Mouse (Mus musculus) retina, embryonic 14.5 days (tissue): Measurements from ENCODE around the gene Cdyl2.

Experiments used
- DNase-seq: peaks from one replicate; pipeline ENCODE4 v3.0.0-alpha.2; 2015; ENCODE audit warnings: low spot score

The Cdyl2 gene

GRCm38 (mm10) chr8:116621158-116621961 is 111.4 kb downstream of the Cdyl2 start:
- DNase-seq = no peak

GRCm38 (mm10) chr8:116619686-116620320 is 113.0 kb downstream of the Cdyl2 start:
- no peak for DNase-seq

- DNase-seq = no peak
Measured at GRCm38 (mm10) chr8:116619221-116619620, 113.6 kb downstream of the Cdyl2 start.

GRCm38 (mm10) chr8:116618797-116619196 is 114.0 kb downstream of the Cdyl2 start:
- DNase-seq = no peak

GRCm38 (mm10) chr8:116617891-116618290 is 114.9 kb downstream of the Cdyl2 start:
- no peak for DNase-seq

GRCm38 (mm10) chr8:116616369-116616768 is 116.4 kb downstream of the Cdyl2 start:
- no peak for DNase-seq

GRCm38 (mm10) chr8:116614901-116615300 is 117.9 kb downstream of the Cdyl2 start:
- no peak for DNase-seq

- DNase-seq = no peak
Measured at GRCm38 (mm10) chr8:116606171-116606570, 126.6 kb downstream of the Cdyl2 start.

- no peak for DNase-seq
Measured at GRCm38 (mm10) chr8:116602806-116603205, 130.0 kb downstream of the Cdyl2 start.

- no peak for DNase-seq
Measured at GRCm38 (mm10) chr8:116599728-116600127, 133.1 kb downstream of the Cdyl2 start.

GRCm38 (mm10) chr8:116591226-116591625 is 141.6 kb downstream of the Cdyl2 start:
- no peak for DNase-seq

- DNase-seq = no peak
Measured at GRCm38 (mm10) chr8:116590546-116590945, 142.2 kb downstream of the Cdyl2 start.

GRCm38 (mm10) chr8:116590106-116590505 is 142.7 kb downstream of the Cdyl2 start:
- DNase-seq = no peak

GRCm38 (mm10) chr8:116587616-116588468 is 144.9 kb downstream of the Cdyl2 start:
- no peak for DNase-seq

- DNase-seq = no peak
Measured at GRCm38 (mm10) chr8:116581318-116582019, 151.3 kb downstream of the Cdyl2 start.

- no peak for DNase-seq
Measured at GRCm38 (mm10) chr8:116576732-116577131, 156.1 kb downstream of the Cdyl2 start.

- no peak for DNase-seq
Measured at GRCm38 (mm10) chr8:116573085-116573484, 159.7 kb downstream of the Cdyl2 start.

GRCm38 (mm10) chr8:116552778-116553177 is 180.0 kb downstream of the Cdyl2 start:
- DNase-seq = no peak

- no peak for DNase-seq
Measured at GRCm38 (mm10) chr8:116552255-116552654, 180.5 kb downstream of the Cdyl2 start.

- no peak for DNase-seq
Measured at GRCm38 (mm10) chr8:116543366-116543765, 189.4 kb downstream of the Cdyl2 start.

- no peak for DNase-seq
Measured at GRCm38 (mm10) chr8:116542842-116543241, 189.9 kb downstream of the Cdyl2 start.

- DNase-seq = no peak
Measured at GRCm38 (mm10) chr8:116540136-116540535, 192.7 kb downstream of the Cdyl2 start.
